Mouse (Mus musculus) myocyte (in vitro differentiated cells): ENCODE results near the gene Nanos2.

Experiments used
- MAX ChIP-seq: IDR thresholded peaks from one replicate; pipeline ENCODE4 v1.6.1; 2011; ENCODE audit warnings: low read depth, mild to moderate bottlenecking, control low read depth
- POLR2AphosphoS2 ChIP-seq: IDR thresholded peaks from one replicate; pipeline ENCODE4 v1.6.1; 2011; ENCODE audit warnings: low read depth, control low read depth; ENCODE audit not compliant: insufficient read length

DNA sequence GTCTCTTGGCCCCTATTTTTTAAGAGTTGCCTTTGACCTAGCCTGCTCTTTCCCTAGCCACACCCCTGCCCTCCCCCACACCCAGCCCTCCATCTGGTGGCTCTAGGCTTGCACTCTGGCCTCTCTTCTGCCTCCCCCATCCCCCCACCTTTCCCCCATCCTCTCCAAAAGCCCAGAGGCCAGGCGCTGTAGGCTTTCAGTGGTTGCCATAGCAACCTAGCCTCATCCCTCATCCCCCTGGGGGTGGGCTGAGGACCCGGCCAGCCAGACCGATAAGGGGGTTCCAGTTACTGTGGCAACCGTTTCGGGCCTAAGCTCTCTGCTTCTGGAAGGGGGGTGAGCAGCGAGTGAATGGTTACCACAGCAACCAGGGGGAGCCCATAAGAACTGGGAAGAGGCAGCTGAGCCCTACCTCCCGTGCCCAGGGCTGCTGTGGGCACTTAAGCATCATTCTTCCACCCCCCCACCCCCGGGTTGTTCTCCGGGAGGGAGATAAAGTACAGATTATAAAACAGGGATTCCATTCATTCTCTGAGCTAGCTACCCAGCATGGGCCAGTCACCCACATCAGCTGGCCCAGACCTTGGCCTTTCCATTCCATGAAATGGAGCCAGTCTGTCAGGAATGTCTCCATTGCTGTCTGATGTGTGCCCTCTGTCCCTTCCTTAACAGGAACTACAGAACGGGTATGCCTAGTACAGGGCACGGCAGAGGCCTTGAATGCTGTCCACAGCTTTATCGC lies 37.2 kb upstream of the Nanos2 start:
- TF ChIP-seq MAX (no peak), POLR2AphosphoS2 (no peak)
